Mouse (Mus musculus) cerebellum, postnatal 4 days (tissue): ENCODE measurements at regions not wholly inside any gene's neighbourhood (a gene's known extent, or its start where the extent isn't known, plus 50 kb on each side); places are given as distances from the start of the nearest gene placed in this dataset.

ENCODE experiments used
- DNase-seq, 2 experiments: peaks; one replicate each; pipeline ENCODE4 v3.0.0; 2022; ENCODE audit warnings: low spot score in 2 of 2, mixed read lengths in 1 of 2

DNA sequence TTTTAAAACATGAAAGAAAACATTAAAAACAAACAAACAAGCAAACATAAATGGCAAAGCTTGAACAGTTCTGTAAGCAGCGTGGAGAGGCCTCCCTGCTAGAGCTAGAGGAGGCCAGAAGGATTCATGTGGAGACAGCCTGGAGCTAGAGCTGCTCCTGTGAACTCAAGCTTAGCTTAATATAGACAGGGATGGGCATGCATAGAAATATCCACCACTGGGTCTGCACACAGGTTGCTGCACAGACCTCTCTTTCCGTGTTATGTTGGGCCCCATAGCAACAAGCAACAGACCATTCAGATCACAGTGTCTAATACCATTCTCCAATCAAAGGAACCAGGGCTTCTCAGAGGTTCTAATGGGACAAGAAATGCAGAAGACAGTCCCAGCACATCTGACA, 122.9 kb upstream of the Magi3 start:
- no peak for DNase-seq

DNA sequence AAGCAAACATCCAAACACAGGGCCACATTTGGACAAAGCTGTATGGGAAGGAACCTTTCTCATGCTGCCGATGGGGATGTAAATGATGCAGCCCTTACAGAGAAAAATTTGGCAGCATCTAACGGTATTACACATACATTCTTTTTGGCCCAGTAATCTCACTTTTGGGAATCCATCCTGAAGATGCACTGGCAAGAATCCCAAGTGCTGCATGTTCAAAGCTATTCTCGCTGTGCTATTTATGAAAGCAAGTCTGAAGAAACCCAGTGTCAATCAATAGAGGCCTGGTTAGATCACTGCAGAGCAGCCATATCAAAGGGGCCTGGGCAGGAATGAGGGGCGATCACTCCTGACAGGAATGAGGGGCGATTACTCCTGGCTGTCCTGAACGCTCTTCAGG, 122.0 kb upstream of the Magi3 start:
- no peak for DNase-seq

- DNase-seq, result no peak
Measured at GRCm38 (mm10) chr3:104340331-104340730, 120.2 kb upstream of the Magi3 start.

- no peak for DNase-seq
Measured at GRCm38 (mm10) chr3:104336867-104337266, 116.7 kb upstream of the Magi3 start.

DNA sequence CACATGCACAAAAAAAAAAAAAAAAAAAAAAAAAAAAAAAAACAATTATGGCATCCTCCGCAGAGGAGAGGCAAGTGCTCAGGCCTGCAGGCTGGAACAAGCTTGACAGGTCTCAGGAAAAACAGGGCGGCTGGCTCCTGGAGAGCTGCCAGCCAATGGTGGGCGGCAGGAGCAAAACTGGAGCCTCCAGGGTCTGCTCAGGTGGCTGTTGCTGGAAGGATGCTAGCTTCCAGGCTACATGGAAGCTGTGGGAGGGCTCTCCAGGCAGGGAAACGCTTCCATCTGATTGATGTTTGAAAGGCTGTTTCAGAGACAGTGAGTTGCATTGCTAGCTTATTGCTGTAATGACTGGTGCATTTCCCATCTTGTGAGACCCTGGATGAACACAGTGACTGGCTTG, 116.1 kb upstream of the Magi3 start:
- peak in 1 of 2 experiments; percentile 51 for DNase-seq

GRCm38 (mm10) chr3:104334760-104335159, 114.6 kb upstream of the Magi3 start:
- no peak for DNase-seq

- DNase-seq, result no peak
Measured at GRCm38 (mm10) chr3:104333345-104333744, 113.2 kb upstream of the Magi3 start.

GRCm38 (mm10) chr3:104330646-104331045, 110.5 kb upstream of the Magi3 start:
- no peak for DNase-seq

GRCm38 (mm10) chr3:104327829-104328228, 107.7 kb upstream of the Magi3 start:
- DNase-seq, result no peak

GRCm38 (mm10) chr3:104327034-104327729, 107.0 kb upstream of the Magi3 start:
- no peak for DNase-seq

- DNase-seq, result no peak
Measured at GRCm38 (mm10) chr3:104322591-104322990, 102.4 kb upstream of the Magi3 start.

GRCm38 (mm10) chr3:104320404-104320803, 100.2 kb upstream of the Magi3 start:
- DNase-seq, result no peak

GRCm38 (mm10) chr3:104319377-104319776, 99.2 kb upstream of the Magi3 start:
- no peak for DNase-seq

DNA sequence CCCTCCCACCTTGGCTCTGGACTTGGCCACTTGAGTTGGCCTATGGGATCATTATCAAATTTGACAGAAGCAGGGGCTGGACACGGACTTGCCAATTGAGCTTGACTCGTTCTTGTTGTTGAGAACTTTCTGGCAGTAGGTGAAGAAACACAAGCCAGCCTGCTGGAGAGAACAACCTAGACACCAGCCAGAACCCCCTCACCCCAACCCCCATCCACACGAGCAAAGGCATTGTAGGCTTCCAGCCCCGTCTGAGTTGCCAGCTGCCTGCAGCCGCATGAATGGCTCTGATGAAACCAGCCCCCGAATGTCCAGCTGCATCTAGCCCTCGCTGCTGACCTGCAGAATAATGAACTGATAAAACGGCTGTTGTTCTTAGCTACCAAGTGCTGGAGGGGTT, 98.7 kb upstream of the Magi3 start:
- DNase-seq, result peak in 1 of 2 experiments; percentile 58

DNA sequence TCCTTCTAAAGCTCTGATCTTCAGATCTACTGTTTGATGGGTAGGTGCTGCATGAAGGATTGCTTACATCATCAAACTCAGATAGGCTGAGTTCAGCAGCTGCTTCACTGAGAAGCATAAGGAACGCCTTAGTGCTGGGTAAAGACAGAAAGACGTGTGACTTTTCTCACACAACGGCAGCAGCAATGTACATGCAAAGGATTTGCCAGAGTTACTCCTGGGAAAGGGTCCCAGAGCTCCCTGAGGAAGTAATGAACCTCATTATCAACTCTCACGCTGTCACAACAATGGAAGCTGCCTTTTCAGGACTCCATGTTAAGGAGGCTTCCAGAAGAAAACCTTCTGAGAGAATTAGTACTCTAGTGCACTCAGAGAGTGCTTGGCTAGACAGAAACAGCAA, 97.4 kb upstream of the Magi3 start:
- DNase-seq, result no peak

- DNase-seq, result no peak
Measured at GRCm38 (mm10) chr3:104313063-104313462, 92.9 kb upstream of the Magi3 start.

GRCm38 (mm10) chr3:104306961-104307360, 86.8 kb upstream of the Magi3 start:
- DNase-seq, result no peak

DNA sequence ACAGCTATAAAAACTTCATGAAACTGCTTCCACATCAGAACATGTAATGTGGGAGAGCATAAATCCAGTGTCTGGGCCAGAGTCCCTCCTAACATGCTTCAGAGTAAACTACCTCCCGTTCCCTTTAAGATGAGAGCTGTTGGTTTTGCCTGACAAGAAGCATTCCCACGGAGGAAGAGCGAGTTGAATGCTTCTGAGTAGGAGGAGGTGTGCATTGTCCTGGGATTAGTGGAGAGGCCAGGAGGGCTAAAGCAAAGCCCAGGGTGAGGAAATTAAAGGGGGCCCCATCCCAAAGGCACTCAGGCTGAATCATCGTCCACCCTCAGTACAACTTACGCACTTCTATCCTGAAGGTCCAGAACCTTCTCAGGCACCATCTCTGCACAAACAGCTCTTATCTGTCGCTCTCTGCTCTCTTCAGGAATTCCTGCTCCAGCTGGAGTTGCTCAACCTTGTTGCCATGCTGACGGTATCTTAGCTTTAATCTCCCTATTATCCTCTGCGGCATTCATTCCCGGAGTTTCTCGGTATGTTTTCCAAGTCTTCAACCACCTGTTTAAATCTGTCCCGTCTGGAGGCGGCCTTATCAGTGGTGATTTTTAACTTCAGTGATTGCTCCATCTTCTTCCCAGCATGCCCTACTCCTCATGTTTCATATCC, 85.9 kb upstream of the Magi3 start:
- no peak for DNase-seq

DNA sequence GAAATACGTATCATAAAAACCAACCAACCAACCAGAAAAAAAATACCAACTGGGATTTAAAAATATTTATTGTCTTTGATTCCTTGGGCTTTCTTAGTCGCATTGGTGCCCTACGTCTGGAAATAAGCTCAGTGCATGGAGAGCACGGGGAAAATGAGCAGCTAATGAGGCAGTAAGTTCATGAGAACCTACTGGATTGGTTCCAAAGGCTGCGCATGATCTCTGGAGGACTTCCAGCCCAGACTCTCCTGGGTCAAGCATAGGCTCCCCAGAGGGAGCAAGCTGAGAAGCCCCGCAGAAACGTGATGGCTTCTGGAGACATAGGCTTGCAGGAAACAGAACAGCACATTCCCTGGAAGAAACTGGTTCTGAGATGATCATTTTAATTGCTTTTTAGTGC, 83.4 kb upstream of the Magi3 start:
- no peak for DNase-seq

DNA sequence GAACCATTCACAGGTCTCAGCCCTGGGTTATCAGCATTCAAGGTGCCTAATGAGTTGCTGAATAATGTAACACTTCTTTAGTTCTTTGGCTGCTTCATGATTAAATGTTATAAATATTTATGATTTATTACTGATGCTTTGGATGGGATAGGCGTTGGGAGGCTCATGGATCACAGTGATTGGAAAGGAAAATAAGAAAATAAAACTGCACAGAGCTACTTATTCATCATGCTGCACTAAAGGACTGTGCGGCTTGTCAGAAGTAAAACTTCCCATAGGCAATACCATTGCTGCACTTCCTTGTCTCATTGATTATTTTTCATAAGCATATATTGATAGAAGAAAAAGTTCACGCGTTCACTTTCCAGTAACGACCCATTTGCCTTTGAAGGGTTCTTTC, 80.0 kb upstream of the Magi3 start:
- no peak for DNase-seq

GRCm38 (mm10) chr3:104298878-104299277, 78.7 kb upstream of the Magi3 start:
- no peak for DNase-seq

- DNase-seq, result no peak
Measured at GRCm38 (mm10) chr3:104298409-104298808, 78.2 kb upstream of the Magi3 start.

- no peak for DNase-seq
Measured at GRCm38 (mm10) chr3:104297112-104297511, 76.9 kb upstream of the Magi3 start.

DNA sequence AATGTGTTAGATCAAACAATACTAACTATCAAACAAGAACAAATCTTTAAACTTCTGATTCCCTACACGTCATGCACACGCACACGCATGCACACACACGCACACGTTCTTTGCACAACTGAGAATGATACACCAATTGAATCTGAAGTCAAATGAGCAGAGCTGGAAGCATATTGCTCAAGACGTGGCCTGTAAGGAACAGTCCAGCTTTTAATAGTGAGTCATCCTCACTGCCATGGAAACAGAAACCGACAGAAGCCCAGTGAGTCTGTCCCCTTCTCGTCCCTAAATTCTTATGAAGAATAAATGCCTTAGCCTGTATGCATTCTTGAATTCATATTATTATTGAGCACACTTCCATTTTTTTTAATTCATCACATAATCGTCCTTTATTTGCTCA, 75.7 kb upstream of the Magi3 start:
- no peak for DNase-seq
